13 mouse cellular contexts compared by ENCODE assay signal in genomic region chr14:122730921-122731551, GRCm38 (mm10).
"Had no signal": no experiment of that assay in that cellular context is flagged by ENCODE, and none has a peak within 500 bp of the region (broad histone marks: within the 10 kb centered on the region; RNA-seq: fewer than 3 reads in every experiment).

No protein-coding gene starts in this region.

- DNase-seq: kidney, adult 18-20 months; kidney, postnatal 10 days; kidney, postnatal 4 days; lung, adult 18-20 months; lung, postnatal 10 days; right cerebral cortex, postnatal 14 days; thymus, adult 2 months; thymus, postnatal 25 days had no signal

- H3K9me3 ChIP-seq: midbrain, embryonic 15.5 days; neural tube, embryonic 12.5 days; stomach, embryonic 15.5 days had no signal

- H3K4me1 ChIP-seq: midbrain, embryonic 15.5 days; neural tube, embryonic 12.5 days; stomach, embryonic 15.5 days had no signal

- H3K27me3 ChIP-seq: midbrain, embryonic 15.5 days; neural tube, embryonic 12.5 days; stomach, embryonic 15.5 days had no signal

- H3K4me3 ChIP-seq: layer of hippocampus, adult 2 months; midbrain, embryonic 15.5 days; neural tube, embryonic 12.5 days; stomach, embryonic 15.5 days had no signal

- H3K27ac ChIP-seq: layer of hippocampus, adult 2 months; liver, embryonic 14.5 days; midbrain, embryonic 15.5 days; neural tube, embryonic 12.5 days; stomach, embryonic 15.5 days had no signal

- H3K4me2 ChIP-seq: midbrain, embryonic 15.5 days; neural tube, embryonic 12.5 days; stomach, embryonic 15.5 days had no signal

- H3K9ac ChIP-seq: liver, embryonic 14.5 days; midbrain, embryonic 15.5 days; neural tube, embryonic 12.5 days; stomach, embryonic 15.5 days had no signal

- H3K36me3 ChIP-seq: midbrain, embryonic 15.5 days; neural tube, embryonic 12.5 days; stomach, embryonic 15.5 days had no signal

- ATAC-seq: midbrain, embryonic 15.5 days had no signal
